Mouse (Mus musculus) brain, embryonic 14.5 days (tissue): ENCODE data around the gene Clba1. TPM values are rescaled to one million over a fixed set of nuclear protein-coding genes. Genes with fewer than 3 reads are reported as not detected.

Source experiments
- DNase-seq: peaks from one replicate; pipeline ENCODE4 v3.0.0-alpha.2; 2011; ENCODE audit warnings: low read depth
- CTCF ChIP-seq: fragments of 200-500 bp; IDR thresholded peaks from 2 replicates; pipeline ENCODE4 v1.5.1; 2012; ENCODE audit warnings: inconsistent platforms, mild to moderate bottlenecking, moderate library complexity, borderline replicate concordance; ENCODE audit not compliant: insufficient read depth, insufficient read length; ENCODE audit errors: extremely low read depth
- POLR2A ChIP-seq: fragments of 200-500 bp; IDR thresholded peaks from 2 replicates; pipeline ENCODE4 v1.6.1; 2012; ENCODE audit warnings: mild to moderate bottlenecking, inconsistent platforms, borderline replicate concordance; ENCODE audit not compliant: poor library complexity, insufficient read depth, insufficient read length, severe bottlenecking; ENCODE audit errors: extremely low read depth
- polyA plus RNA-seq: library from polyadenylated mRNA; depleted of rRNA; stranded (reverse); fragments of >200 nt; gene quantifications from 2 replicates; pipeline ENCODE4 v1.2.3, GENCODE M21; 2012

The Clba1 gene
- polyA plus RNA-seq, 1 experiment, result 14.7 TPM

- peak; percentile 43 for DNase-seq
- TF ChIP-seq POLR2A (no peak), CTCF (no peak)
These were observed 39.7 kb upstream of the Clba1 start for GRCm38 (mm10) chr12:112769031-112769430.

DNA sequence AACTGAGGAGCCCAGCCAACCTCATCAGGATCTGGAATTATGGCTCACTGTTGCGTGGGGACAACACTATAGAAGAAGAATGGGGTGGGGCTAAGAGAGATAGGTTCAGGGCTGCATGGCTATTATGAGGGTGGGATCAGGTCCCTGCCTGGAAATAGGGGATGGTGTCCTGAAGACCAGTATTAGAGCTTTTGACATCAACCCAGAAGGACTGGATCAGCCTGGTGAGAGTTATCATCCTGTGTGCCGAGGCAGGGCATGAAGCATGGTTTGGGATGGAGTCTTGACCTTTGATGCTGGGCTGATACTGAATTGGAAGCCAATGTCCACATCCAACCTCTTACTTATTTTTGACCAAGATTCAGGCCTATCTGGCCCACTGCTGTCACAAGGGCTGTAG is 39.0 kb upstream of the Clba1 start:
- no peak for DNase-seq
- TF ChIP-seq CTCF, result no peak
- TF ChIP-seq POLR2A, result no peak

DNA sequence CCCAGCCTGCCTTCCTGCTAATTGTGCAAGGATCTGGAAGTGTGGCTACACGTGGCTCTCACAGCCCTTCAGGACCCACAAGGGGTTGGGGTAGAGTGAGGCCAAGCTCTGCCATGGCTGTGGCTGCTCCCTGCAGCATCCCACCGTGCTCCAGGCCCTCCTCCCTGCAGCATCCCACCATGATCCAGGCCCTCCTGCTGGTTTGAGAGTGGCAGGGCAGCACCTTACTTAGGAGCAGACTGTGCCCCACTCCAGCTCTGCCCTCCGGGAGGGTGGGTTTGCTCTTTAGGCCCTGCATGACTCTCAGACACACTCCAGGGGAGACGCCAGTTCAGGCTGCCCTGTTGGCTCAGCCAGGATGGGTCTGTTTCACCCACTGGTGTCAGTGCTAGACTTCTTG is 38.3 kb upstream of the Clba1 start:
- no peak for DNase-seq
- TF ChIP-seq CTCF (no peak), POLR2A (no peak)

- no peak for DNase-seq
- TF ChIP-seq CTCF (no peak), POLR2A (no peak)
These were observed 36.4 kb upstream of the Clba1 start for GRCm38 (mm10) chr12:112772306-112772705.

DNA sequence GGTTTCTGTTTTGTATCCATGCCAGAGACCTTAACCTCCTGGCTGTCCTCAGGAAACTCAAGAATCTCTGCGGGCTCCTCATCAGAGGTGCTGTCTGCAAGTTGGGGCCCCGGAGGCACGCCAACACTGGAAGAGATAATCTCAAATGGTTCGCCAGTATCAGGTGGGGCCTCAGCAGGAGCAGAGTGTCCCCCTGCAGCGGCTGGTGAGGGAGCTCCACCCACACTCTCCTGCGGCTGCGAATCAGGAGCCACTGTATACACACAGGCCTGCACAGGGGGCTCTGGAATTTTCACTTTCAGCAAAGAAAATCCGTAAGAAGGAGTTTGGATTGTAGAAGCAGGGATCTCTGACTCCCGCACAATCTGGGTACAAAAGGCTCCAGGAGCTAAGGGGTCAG is 35.4 kb upstream of the Clba1 start:
- TF ChIP-seq CTCF (no peak), POLR2A (no peak)
- no peak for DNase-seq

- DNase-seq, result no peak
- no peak for TF ChIP-seq POLR2A
- TF ChIP-seq CTCF, result no peak
These were observed 34.7 kb upstream of the Clba1 start for GRCm38 (mm10) chr12:112774026-112774425.

DNA sequence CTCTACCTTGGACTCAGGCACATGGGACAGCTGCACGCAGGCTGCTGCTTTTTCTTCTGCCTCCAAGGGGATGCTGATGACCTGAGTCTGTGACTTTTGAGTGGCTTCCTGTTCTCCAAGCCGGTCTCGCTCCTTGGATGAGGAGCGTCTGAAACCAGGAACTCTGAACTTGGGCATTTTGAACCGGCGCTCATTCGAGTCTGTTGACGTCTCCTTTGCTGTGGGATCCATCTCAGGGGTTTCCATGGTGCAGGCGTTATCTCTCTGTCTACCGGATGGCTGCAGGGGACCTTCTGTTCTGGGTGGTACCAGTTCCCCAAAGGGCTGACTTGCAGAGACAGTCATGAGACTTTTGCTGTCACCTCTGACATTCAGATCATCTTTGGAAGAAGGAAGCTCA is 34.3 kb upstream of the Clba1 start:
- TF ChIP-seq CTCF (no peak), POLR2A (no peak)
- no peak for DNase-seq

- TF ChIP-seq CTCF (no peak), POLR2A (no peak)
These were observed 17.7 kb upstream of the Clba1 start for GRCm38 (mm10) chr12:112791026-112791425.

GRCm38 (mm10) chr12:112793601-112794355 is 15.0 kb upstream of the Clba1 start:
- TF ChIP-seq CTCF (no peak), POLR2A (no peak)
- DNase-seq, result peak; percentile 40

More at GRCm38 (mm10) chr12:112791026-112791425, 17.7 kb upstream of the Clba1 start:
- DNase-seq, result no peak

GRCm38 (mm10) chr12:112794356-112794816 is 14.4 kb upstream of the Clba1 start:
- no peak for DNase-seq
- TF ChIP-seq POLR2A (no peak), CTCF (no peak)

- no peak for DNase-seq
- TF ChIP-seq CTCF (no peak), POLR2A (no peak)
These were observed 13.7 kb upstream of the Clba1 start for GRCm38 (mm10) chr12:112794998-112795397.
